Mouse (Mus musculus) bone marrow macrophage, adult 2 months (primary cell): ENCODE measurements around the gene Pitx3.

ENCODE experiments used
- CTCF ChIP-seq: IDR thresholded peaks from 2 replicates; pipeline ENCODE4 v1.5.1; 2012; ENCODE audit warnings: low read depth, mild to moderate bottlenecking, low read length, moderate library complexity
- POLR2A ChIP-seq: IDR thresholded peaks from 2 replicates; pipeline ENCODE4 v1.6.1; 2012; ENCODE audit warnings: mild to moderate bottlenecking, low read depth, low read length, borderline replicate concordance

GRCm38 (mm10) chr19:46177046-46177445, 28.9 kb upstream of the Pitx3 start:
- TF ChIP-seq CTCF = no peak
- TF ChIP-seq POLR2A = no peak
